Mouse (Mus musculus) myocyte (in vitro differentiated cells): Measurements from ENCODE around the gene Denr. TPM values are rescaled to one million over a fixed set of nuclear protein-coding genes. Genes with fewer than 3 reads are reported as not detected.

Experiments
- H3K27me3 ChIP-seq: one replicate; pipeline ENCODE4 v1.6.1; 2011; ENCODE audit not compliant: control insufficient read depth, insufficient read depth, insufficient read length
- H3K36me3 ChIP-seq: one replicate; pipeline ENCODE4 v1.6.1; 2011; ENCODE audit not compliant: control insufficient read depth, insufficient read depth
- H3K4me2 ChIP-seq: one replicate; pipeline ENCODE4 v1.6.1; 2011; ENCODE audit warnings: low read depth, control low read depth
- H3K4me3 ChIP-seq: one replicate; pipeline ENCODE4 v1.5.1; 2011; ENCODE audit warnings: mild to moderate bottlenecking, control low read depth, moderate library complexity
- H3K79me2 ChIP-seq: one replicate; pipeline ENCODE4 v1.6.1; 2011; ENCODE audit not compliant: control insufficient read depth, insufficient read depth
- H3ac ChIP-seq: one replicate; pipeline ENCODE4 v1.6.1; 2011; ENCODE audit not compliant: control insufficient read depth, insufficient read length
- CEBPB ChIP-seq: IDR thresholded peaks from 2 replicates; pipeline ENCODE4 v1.6.1; 2011; ENCODE audit warnings: mild to moderate bottlenecking, moderate library complexity; ENCODE audit not compliant: poor library complexity, insufficient read depth, severe bottlenecking
- E2F4 ChIP-seq: IDR thresholded peaks from one replicate; pipeline ENCODE4 v1.6.1; 2011; ENCODE audit warnings: mild to moderate bottlenecking, control low read depth, moderate library complexity; ENCODE audit not compliant: insufficient read depth
- MAX ChIP-seq: IDR thresholded peaks from one replicate; pipeline ENCODE4 v1.6.1; 2011; ENCODE audit warnings: low read depth, mild to moderate bottlenecking, control low read depth
- MYOD1 ChIP-seq, 3 experiments: IDR thresholded peaks; one replicate each; pipeline ENCODE4 v1.6.1; 2011; ENCODE audit warnings: control low read depth in 2 of 3, low read depth in 2 of 3, mild to moderate bottlenecking in 2 of 3, moderate library complexity in 1 of 3; ENCODE audit not compliant: insufficient read length in 2 of 3, control insufficient read depth in 1 of 3
- MYOG ChIP-seq, 3 experiments: IDR thresholded peaks; one replicate each; pipeline ENCODE4 v1.6.1; 2011; ENCODE audit warnings: control low read depth in 2 of 3, low read depth in 2 of 3, mild to moderate bottlenecking in 2 of 3; ENCODE audit not compliant: insufficient read length in 2 of 3, control insufficient read depth in 1 of 3, insufficient read depth in 1 of 3
- POLR2A ChIP-seq: IDR thresholded peaks from one replicate; pipeline ENCODE4 v1.6.1; 2011; ENCODE audit warnings: low read depth, mild to moderate bottlenecking, control low read depth, moderate library complexity; ENCODE audit not compliant: insufficient read length
- POLR2AphosphoS2 ChIP-seq: IDR thresholded peaks from one replicate; pipeline ENCODE4 v1.6.1; 2011; ENCODE audit warnings: low read depth, control low read depth; ENCODE audit not compliant: insufficient read length
- REST ChIP-seq: IDR thresholded peaks from one replicate; pipeline ENCODE4 v1.6.1; 2011; ENCODE audit warnings: mild to moderate bottlenecking, control low read depth, moderate library complexity; ENCODE audit not compliant: insufficient read depth, insufficient read length
- SRF ChIP-seq: IDR thresholded peaks from one replicate; pipeline ENCODE4 v1.6.1; 2011; ENCODE audit warnings: low read depth; ENCODE audit not compliant: control insufficient read depth, insufficient read length
- TCF12 ChIP-seq: IDR thresholded peaks from one replicate; pipeline ENCODE4 v1.6.1; 2011; ENCODE audit warnings: mild to moderate bottlenecking, control low read depth; ENCODE audit not compliant: poor library complexity, insufficient read depth, severe bottlenecking
- TCF3 ChIP-seq: IDR thresholded peaks from one replicate; pipeline ENCODE4 v1.6.1; 2011; ENCODE audit warnings: low read depth, control low read depth; ENCODE audit not compliant: insufficient read length
- USF1 ChIP-seq: IDR thresholded peaks from one replicate; pipeline ENCODE4 v1.6.1; 2011; ENCODE audit warnings: low read depth, mild to moderate bottlenecking, control low read depth, moderate library complexity
- polyA plus RNA-seq: library from polyadenylated mRNA; unstranded; fragments of >200 nt; fragmentation: generic; extraction: Trizol; gene quantifications from one replicate; pipeline ENCODE4 v1.2.1, GENCODE M21; 2012; ENCODE audit warnings: missing spikeins

Gene Denr
- polyA plus RNA-seq, 1 experiment = 38.0 TPM

DNA sequence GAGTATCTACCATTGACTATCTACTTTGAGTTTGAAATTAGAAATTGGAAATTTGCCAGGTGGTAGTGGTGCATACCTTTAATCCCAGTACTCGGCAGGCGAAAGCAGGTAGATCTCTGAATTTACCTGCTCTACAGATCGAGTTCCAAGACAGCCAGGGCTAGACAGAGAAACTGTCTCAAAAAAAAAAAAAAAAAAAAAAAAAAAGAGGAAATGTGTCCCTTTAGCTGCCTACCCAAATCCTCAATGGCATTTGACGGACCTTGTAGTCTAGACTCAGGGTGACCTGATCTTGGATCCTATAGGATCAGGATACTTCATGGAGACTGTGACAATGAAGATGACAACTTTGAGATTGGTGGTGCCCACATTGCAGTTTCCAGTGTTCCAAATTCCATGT, 40.5 kb upstream of the Denr start:
- H3K79me2 ChIP-seq = no peaks in the 10 kb centered on the region
- TF ChIP-seq SRF = no peak
- no peak for TF ChIP-seq MAX
- TF ChIP-seq USF1 = no peak
- TF ChIP-seq MYOG (IDR thresholded peaks at IDR 0.05; ENCODE audit: control insufficient read depth in 1 of 3, insufficient read depth in 1 of 3, insufficient read length in 2 of 3, low read depth in 2 of 3) = no peak
- no peak for TF ChIP-seq CEBPB
- no peak for TF ChIP-seq MYOD1 (IDR thresholded peaks at IDR 0.05; ENCODE audit: control insufficient read depth in 1 of 3, insufficient read length in 2 of 3, low read depth in 2 of 3)
- TF ChIP-seq E2F4 = no peak
- TF ChIP-seq POLR2AphosphoS2 = no peak
- TF ChIP-seq TCF3 = no peak
- TF ChIP-seq TCF12 = no peak
- TF ChIP-seq REST = no peak
- no peak for TF ChIP-seq POLR2A
- no peaks in the 10 kb centered on the region for H3K27me3 ChIP-seq
- no peaks in the 10 kb centered on the region for H3K36me3 ChIP-seq
- no peak overlapping the region for H3K4me3 ChIP-seq
- no peak overlapping the region for H3K4me2 ChIP-seq
- no peak overlapping the region for H3ac ChIP-seq

DNA sequence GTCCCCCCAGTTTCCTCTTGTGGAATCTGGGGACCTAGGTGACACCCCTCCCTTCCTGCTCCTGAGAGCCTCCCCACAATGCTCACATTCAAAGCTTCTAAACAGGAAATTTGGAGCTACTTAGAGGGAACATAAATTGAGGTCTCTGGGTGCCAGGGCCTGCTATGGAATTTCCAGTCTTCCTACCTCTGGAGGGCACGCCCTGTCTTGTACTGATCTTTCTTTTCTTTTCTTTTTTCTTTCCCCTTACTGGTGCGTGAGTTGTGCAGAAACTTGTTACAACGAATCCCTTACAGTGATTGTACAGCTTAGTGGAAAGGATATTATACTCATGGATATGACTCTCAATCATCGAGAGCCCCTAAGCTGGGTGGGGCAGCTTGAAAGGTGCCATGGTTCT, 37.4 kb upstream of the Denr start:
- Histone ChIP-seq H3K4me3 (no peak overlapping the region), H3K4me2 (no peak overlapping the region), H3K79me2 (no peaks in the 10 kb centered on the region), H3ac (no peak overlapping the region), H3K36me3 (no peaks in the 10 kb centered on the region), H3K27me3 (no peaks in the 10 kb centered on the region)
- TF ChIP-seq CEBPB = no peak
- TF ChIP-seq E2F4 = no peak
- TF ChIP-seq MYOD1 (IDR thresholded peaks at IDR 0.05; ENCODE audit: control insufficient read depth in 1 of 3, insufficient read length in 2 of 3, low read depth in 2 of 3) = no peak
- no peak for TF ChIP-seq MYOG (IDR thresholded peaks at IDR 0.05; ENCODE audit: control insufficient read depth in 1 of 3, insufficient read depth in 1 of 3, insufficient read length in 2 of 3, low read depth in 2 of 3)
- TF ChIP-seq REST = no peak
- no peak for TF ChIP-seq TCF3
- no peak for TF ChIP-seq POLR2AphosphoS2
- TF ChIP-seq TCF12 = no peak
- TF ChIP-seq POLR2A = no peak
- no peak for TF ChIP-seq SRF
- TF ChIP-seq MAX = no peak
- TF ChIP-seq USF1 = no peak

DNA sequence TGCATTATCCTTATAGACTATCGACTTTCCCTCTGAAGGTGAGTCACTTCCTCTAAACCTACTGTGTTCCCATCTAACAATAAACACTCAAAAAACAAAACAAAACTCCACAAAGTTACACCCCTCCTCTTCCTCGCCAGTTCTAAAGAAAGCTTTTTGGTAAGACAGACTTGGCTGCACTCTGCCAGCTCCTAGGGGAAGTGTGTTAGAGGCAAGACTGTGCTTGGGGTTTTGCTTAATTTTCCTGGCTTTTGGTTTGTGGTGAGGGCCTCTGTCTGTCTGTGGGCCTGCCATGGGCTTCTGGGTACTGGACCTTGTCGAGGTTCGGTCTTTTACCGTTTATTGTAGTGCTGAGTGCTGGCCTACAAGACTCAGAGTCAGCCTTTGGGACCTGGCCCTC, 32.8 kb upstream of the Denr start:
- TF ChIP-seq POLR2AphosphoS2 = no peak
- TF ChIP-seq SRF = no peak
- TF ChIP-seq E2F4 = no peak
- TF ChIP-seq TCF12 = no peak
- no peak for TF ChIP-seq MYOG (IDR thresholded peaks at IDR 0.05; ENCODE audit: control insufficient read depth in 1 of 3, insufficient read depth in 1 of 3, insufficient read length in 2 of 3, low read depth in 2 of 3)
- no peak for TF ChIP-seq MAX
- TF ChIP-seq USF1 = no peak
- TF ChIP-seq MYOD1 (IDR thresholded peaks at IDR 0.05; ENCODE audit: control insufficient read depth in 1 of 3, insufficient read length in 2 of 3, low read depth in 2 of 3) = no peak
- TF ChIP-seq POLR2A = no peak
- no peak overlapping the region for H3ac ChIP-seq
- H3K36me3 ChIP-seq = no peaks in the 10 kb centered on the region
- H3K27me3 ChIP-seq = no peaks in the 10 kb centered on the region
- H3K4me2 ChIP-seq = no peak overlapping the region
- no peaks in the 10 kb centered on the region for H3K79me2 ChIP-seq
- no peak overlapping the region for H3K4me3 ChIP-seq

DNA sequence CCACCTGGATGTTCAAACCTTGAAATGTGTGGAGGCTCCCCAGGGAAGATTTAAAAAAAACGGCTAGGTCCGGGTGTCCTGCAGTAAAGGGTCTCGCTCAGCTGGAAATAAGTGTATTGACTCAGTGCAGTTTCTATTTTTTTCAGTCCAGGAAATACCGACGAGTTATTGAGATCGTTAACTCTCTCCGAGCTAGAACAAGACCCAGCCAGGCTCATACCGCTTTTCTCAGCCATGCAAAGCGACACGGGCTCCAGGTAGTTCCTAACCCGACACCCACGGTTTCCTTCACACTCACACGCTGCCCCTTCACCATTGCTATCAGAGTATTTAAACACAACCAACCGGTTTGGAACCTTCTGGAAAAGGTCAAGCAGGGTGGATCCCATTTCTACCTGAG, 28.9 kb upstream of the Denr start:
- H3ac ChIP-seq = no peak overlapping the region
- H3K4me2 ChIP-seq = no peak overlapping the region
- no peaks in the 10 kb centered on the region for H3K36me3 ChIP-seq
- H3K27me3 ChIP-seq = no peaks in the 10 kb centered on the region
- H3K4me3 ChIP-seq = no peak overlapping the region
- H3K79me2 ChIP-seq = no peaks in the 10 kb centered on the region
- TF ChIP-seq CEBPB = no peak
- no peak for TF ChIP-seq USF1
- TF ChIP-seq TCF12 = no peak
- no peak for TF ChIP-seq MYOD1 (IDR thresholded peaks at IDR 0.05; ENCODE audit: control insufficient read depth in 1 of 3, insufficient read length in 2 of 3, low read depth in 2 of 3)
- TF ChIP-seq SRF = no peak

DNA sequence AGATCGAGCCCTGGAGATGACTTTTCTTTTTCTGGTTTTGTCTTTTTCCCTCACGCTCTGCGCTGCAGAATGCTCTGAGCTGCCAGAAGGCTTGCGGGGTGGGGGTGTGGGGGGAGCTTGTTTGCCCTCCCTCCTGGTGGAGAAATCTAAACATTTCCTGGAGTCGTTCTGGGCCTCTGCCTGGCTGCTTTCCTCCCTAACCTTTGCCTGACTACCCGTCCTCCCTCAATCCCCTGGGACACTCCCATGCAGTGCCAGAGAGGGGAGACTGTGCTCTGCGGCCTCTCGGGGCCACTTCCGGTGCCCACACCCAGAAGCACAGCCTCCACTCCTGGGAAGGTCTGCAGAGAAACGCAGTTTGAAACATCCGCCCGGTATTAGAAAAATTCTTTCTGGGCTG, 27.0 kb upstream of the Denr start, which contains the start of gene Hcar1:
TSS of gene Hcar1 (minus strand) at position 93 of the 400 bp plus-strand sequence.
- Histone ChIP-seq H3K4me3 (no peak within 1 kb of the TSS), H3K4me2 (no peak within 1 kb of the TSS), H3ac (no peak within 1 kb of the TSS), H3K79me2 (no peaks in the 10 kb centered on the region), H3K36me3 (no peaks in the 10 kb centered on the region), H3K27me3 (no peaks in the 10 kb centered on the region)
- no peak for TF ChIP-seq USF1
- TF ChIP-seq CEBPB = no peak
- no peak for TF ChIP-seq TCF12
- TF ChIP-seq SRF = no peak
- TF ChIP-seq MYOG (IDR thresholded peaks at IDR 0.05; ENCODE audit: control insufficient read depth in 1 of 3, insufficient read depth in 1 of 3, insufficient read length in 2 of 3, low read depth in 2 of 3) = no peak
- no peak for TF ChIP-seq MAX
- no peak for TF ChIP-seq POLR2AphosphoS2
- no peak for TF ChIP-seq POLR2A
- TF ChIP-seq TCF3 = no peak
- no peak for TF ChIP-seq REST
- TF ChIP-seq MYOD1 (IDR thresholded peaks at IDR 0.05; ENCODE audit: control insufficient read depth in 1 of 3, insufficient read length in 2 of 3, low read depth in 2 of 3) = no peak
- TF ChIP-seq E2F4 = no peak
